Mouse (Mus musculus) ES-Bruce4 (cell line): Measurements from ENCODE around the gene Tmem88.

Experiments used
- CTCF ChIP-seq: IDR thresholded peaks from one replicate; pipeline ENCODE4 v1.8.1; 2011; ENCODE audit warnings: low read depth, low read length
- POLR2A ChIP-seq: IDR thresholded peaks from one replicate; pipeline ENCODE4 v1.8.1; 2011; ENCODE audit warnings: low read length; ENCODE audit not compliant: insufficient read depth

DNA sequence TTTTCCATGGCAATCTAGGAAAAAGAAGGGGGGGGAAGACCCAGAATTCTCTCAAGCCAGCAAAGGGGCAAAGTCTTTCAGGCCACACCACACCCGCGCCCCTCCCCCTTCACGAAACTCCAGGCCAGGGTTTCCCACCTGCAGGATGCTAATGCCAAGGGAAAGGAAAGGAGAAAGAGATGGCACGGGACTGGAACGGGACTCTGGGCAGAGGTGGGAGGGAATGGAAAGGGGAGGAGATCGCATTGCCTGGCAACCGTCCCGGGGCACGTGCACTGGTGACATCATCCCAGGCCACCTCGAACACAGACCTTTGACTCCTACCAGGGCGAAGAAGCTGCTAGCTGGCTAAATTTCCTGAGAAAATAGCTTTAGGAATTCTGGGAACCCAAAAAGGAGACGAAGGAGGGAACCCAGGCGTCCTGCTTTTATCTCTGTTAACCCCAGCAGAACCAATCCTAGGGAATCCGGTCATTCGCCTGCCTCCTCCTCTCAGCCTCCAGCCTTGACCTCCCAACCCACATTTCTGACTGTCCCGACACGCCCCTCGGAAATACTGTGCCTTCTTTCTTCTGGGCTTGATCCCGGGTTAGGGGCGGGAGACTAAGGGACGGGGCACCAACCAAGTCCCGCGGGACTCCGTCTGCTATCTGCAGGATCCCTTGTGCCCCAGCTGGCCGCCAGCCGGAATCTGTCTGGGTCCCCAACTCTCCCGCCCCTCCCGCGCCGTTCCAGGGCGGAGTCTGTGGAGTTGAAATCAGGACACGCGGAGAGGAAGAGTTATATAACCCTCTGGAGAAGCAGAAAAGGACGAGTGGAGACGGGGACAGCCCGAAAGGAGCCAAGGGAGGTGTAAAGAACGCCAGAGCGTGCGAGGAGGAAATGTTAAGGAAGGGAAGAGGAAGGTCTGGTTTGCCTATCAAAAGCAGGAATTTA lies 19.7 kb upstream of the Tmem88 start:
- TF ChIP-seq CTCF (no peak), POLR2A (no peak)
